In the genomic region with DNA sequence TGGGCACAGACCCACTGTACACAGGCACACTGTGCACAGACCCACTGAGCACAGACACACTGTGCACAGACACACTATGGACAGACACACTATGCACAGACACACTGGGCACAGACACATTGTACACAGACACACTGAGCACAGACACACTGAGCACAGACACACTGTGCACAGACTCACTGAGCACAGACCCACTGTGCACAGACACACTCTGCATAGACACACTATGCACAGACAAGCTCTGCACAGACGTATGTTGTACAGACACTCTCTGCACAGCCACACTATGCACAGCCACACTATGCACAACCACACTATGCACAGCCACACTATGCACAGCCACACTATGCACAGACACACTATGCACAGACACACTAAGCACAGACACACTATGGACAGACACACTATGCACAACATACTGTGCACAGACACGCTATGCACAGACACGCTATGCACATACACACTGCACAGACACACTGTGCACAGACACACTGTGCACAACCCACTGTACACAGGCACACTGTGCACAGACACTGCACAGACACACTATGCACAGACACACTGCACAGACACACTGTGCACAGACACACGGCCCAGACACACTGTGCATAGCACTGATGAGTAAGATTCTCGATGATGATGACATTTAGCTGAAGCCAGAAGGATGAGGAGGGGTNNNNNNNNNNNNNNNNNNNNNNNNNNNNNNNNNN, we compare ENCODE assay signal across 19 mouse cellular contexts.
"Had no signal": no experiment of that assay in that cellular context is flagged by ENCODE, and none has a peak within 500 bp of the region (broad histone marks: within the 10 kb centered on the region; RNA-seq: fewer than 3 reads in every experiment).

No protein-coding gene starts in this region.

- ATAC-seq: liver, postnatal 0 days; lung, postnatal 0 days had no signal

- H3K36me3 ChIP-seq: limb, embryonic 15.5 days; midbrain, embryonic 12.5 days; neural tube, embryonic 13.5 days had no signal

- H3K4me3 ChIP-seq: limb, embryonic 12.5 days; limb, embryonic 15.5 days; midbrain, embryonic 12.5 days; myocyte; neural tube, embryonic 13.5 days had no signal

- H3K27me3 ChIP-seq: limb, embryonic 12.5 days; limb, embryonic 15.5 days; midbrain, embryonic 12.5 days had no signal

- H3K9me3 ChIP-seq: limb, embryonic 12.5 days; limb, embryonic 15.5 days; midbrain, embryonic 12.5 days; neural tube, embryonic 13.5 days had no signal

- H3K4me2 ChIP-seq: limb, embryonic 12.5 days; limb, embryonic 15.5 days; liver, embryonic 11.5 days; lung, embryonic 14.5 days; midbrain, embryonic 12.5 days; neural tube, embryonic 13.5 days had no signal

- H3K27ac ChIP-seq: limb, embryonic 12.5 days; limb, embryonic 15.5 days; liver, embryonic 14.5 days; macrophage; midbrain, embryonic 12.5 days; neural tube, embryonic 13.5 days had no signal

- H3K9ac ChIP-seq: limb, embryonic 12.5 days; limb, embryonic 15.5 days; liver, embryonic 14.5 days; liver, postnatal 0 days; lung, embryonic 14.5 days; midbrain, embryonic 12.5 days; neural tube, embryonic 13.5 days had no signal

- DNase-seq: kidney, adult 18-20 months; kidney, adult 9 months; kidney, postnatal 14 days; kidney, postnatal 4 days; left cerebral cortex, postnatal 4 days; liver, postnatal 0 days; lung, embryonic 14.5 days; retina, postnatal 1 day; thymus, adult 18-20 months; thymus, postnatal 36 days had no signal
